Mouse (Mus musculus) brain, adult 2 months (tissue): Measurements from ENCODE around the gene Brinp3.
A peak's percentile ranks its signal among the peaks of the same experiment; 100 is the strongest.

Source experiments
- DNase-seq: peaks from one replicate; pipeline ENCODE4 v3.0.0; 2011; ENCODE audit warnings: low read depth, low spot score

Brinp3 gene

DNA sequence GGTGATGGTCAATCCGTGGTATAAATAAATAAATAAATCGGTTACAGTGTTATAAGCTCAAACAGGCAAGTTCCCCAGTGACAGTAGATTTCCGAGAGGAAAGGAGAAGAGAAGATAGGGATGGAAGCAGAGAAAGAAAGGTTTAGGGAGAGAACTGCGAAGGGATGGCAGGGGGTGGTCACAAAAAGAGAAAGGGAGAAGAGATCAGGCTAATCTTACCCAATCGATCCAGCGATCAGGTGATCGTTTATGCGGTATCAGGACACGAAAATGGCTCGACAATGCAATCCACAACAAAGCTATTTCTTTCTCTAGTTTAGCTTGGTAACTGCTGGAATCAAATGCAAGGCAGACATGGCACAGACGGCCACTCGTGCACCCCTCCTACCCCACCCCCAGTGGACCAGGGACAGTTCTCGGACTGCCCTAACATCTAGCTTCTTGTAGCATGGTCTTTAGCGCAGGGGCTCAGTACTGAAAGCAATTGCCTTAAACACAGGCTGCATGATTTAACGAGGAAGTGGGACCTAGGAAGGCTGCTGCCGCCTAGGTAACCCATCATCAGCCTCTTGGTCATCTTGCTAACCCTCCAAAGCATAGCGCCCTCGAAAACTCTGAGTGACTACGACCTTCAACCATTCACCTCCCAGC, at the start of gene Brinp3:
Gene Brinp3 (plus strand): TSS at position 80 of the 651 bp plus-strand sequence.
- peak; percentile 65 for DNase-seq

DNA sequence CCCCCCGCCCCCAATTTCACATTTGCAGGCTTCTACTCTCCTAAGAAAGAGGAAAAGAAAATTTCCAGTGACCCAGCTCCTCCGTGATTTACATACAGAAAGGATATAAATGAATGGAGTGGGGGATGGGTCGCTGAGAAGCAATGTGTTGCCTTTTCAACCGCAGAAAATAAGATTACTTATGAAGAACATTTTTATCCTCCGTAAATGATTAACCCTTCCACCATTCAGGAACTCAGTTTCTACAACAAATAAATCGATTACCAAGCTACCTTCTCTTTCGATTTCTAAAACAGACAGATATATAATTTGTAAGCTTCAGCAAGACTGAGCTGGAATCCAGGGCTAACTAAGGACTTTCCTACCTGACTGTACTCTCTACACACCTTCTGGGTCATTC, 339 bp upstream of the Brinp3 start:
- peak; percentile 81 for DNase-seq

DNA sequence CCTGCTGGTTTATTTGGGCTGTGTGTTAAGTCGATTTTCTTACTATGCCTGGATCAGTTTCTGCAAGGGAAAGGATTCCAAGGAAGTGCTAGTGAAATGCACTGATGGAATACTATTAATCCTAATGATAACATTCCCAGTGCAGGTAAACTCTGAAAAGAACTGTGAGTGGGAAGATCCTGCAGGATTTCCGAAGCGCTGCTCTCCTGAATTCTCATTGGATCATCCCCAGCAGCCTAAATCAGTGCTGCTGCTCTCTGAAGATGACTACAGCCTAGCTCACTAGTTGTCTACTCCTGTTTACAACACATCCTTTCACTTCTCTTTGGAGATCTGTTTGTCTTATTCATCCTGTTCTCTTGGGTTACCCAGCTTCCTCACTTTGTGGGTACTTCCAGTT, 826 bp downstream of the Brinp3 start:
- peak; percentile 88 for DNase-seq

DNA sequence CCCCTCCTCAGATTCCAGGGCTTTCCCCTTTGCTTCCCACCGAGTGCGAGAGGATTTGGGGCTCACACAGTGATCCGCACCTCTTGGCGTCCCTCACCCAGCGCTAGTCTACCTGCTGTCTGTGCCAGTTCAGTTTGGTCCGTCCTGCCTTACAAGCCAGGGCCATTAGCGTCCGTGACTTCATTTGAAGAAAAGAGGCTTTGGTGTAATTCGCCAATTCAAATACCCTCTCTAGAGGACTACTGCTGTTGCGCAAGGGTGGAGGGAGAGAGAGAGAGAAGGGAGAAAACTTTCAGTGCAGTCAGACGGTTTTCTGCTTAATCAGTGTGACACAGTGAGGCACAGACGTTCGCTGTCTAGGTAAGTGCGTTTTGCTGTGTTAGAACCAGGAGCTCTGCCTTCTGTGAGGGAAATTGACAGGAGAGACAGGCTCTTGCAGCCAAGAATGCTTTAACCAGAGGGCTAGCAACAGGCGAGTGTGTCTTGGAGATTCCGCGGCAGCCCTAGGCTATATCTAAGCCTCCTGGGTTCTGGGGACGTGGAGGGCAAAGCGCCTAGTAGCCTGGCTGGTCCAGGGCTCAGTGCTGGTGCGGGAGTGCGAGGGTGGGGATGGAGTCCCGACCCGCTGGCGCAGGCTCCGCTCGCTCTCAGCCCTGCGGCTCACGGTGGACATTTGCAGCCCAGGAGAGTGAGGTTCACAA, 3.0 kb downstream of the Brinp3 start:
- DNase-seq, result peak; percentile 83

DNA sequence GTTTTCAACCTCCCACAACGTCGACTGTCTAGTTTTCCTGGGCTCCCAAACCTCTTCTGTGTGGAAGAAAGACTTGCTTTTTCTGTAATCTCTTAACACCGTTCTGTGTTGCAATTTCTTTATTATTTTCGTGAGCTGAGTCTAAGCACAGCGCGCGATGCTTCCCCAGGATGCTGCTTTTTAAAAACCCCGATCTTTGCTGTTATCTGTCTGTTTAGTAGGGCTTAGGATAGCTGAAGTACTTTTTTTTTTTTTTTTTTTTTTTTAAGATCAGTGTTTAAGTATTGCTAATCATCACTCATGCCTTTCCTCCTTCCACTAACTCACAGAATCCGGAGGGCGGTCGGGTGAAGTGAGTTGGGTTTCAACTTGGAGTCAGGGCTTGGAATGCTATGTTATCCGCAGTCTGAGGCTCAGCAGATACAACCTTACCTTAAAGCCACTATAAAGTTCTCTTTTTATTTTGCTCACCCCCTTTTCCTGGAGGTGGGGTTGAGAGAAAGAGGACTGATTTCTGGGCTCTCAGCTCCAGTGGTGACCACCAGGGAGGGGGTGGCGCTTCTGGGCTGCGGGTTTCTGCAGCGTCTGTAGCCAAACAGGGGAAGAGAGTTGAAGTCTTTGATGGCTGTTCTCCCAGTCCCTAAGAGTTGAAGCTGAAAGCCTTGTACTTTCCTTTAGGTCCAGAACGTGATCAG, 3.7 kb downstream of the Brinp3 start:
- DNase-seq, result peak; percentile 77

DNA sequence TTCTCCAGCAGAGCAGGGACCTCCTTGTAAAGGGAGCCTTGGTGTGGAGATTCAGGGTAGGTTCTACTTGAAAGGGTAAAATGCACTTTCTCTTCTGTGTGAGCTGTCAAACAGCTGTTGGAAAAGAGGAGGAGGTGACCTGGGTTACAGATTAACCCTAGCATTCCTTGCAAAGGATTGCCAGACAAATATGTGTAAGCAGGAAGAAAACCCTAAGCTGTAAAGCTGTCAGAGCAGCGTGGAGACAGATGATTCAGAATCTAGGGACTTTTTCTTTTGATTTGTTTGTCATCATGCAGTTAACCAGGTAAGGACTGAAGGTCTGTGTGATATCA, 4.2 kb downstream of the Brinp3 start:
- no peak for DNase-seq

DNA sequence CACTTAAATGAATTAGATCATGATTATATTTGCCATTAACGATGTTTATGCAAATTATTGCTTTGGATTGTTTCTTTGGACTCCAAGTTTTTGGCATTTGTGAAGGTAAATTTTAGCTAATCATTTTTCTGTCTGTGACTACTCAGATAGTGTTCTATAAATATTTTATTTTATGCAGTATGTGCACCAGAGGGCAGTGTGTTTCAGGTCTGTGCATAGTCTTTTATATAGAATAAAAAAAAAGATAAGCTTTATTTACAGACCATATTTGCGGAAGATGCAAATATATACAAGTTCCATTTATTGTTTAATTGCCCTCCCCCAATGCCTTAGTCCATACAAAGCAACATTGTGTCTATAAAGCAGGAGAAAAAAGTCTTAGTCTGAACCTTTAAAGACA, 20.8 kb downstream of the Brinp3 start:
- DNase-seq, result no peak

DNA sequence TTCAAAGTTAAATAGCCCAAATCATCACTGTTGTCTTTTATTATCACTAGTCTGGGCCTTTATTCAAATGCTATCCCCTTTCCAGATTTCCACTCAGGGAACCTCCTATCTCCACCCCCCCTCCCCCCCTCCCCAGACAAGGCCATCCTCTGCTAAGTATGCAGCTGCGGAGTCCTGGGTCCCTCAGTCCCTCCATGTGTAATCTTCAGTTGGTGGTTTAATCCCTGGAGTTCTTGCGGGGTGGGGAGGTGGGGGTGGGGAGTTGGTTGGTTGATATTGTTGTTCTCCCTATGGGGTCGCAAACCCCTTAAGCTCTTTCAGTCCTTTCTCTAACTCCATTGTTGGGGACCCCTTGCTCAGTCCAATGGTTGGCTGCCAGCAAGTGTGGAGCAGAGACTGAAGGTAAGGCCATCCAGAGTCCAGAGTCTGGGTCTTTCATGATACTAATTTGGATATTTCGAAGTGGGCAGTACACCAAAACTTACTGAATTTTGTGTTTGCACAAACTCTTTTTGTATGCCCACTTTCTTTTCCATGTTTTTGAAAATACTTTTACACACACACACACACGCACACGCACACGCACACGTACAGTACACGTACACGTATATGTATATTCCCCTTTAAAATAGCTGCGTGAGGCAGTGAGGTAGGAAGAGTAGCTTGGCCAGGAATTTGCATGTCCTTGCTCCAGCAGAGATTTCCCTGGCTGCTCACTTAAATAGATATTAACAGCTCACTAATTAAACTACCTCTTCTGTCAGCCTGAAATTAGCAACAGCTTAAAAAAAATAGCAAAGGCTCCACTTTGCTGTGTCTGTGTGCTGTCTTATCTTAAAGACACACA, 29.4 kb downstream of the Brinp3 start:
- DNase-seq, result peak; percentile 39

DNA sequence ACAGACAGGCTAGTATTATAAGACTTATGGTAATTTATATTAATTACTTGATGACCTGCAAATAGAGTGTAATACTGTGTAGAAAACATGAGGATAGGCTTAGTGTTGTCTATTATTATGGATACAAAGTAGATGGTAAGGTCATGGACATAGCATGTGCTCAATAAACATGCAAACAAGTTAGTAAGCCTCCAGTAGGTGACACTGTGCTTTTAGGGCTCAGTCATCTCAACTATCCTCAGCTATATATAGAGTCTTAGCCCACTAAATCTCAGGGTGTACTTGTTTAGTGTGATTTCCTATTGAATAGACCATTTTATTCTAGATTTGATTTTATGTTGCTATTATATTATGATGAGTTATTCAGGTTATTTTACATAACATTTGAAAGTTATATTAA, 34.0 kb downstream of the Brinp3 start:
- no peak for DNase-seq

DNA sequence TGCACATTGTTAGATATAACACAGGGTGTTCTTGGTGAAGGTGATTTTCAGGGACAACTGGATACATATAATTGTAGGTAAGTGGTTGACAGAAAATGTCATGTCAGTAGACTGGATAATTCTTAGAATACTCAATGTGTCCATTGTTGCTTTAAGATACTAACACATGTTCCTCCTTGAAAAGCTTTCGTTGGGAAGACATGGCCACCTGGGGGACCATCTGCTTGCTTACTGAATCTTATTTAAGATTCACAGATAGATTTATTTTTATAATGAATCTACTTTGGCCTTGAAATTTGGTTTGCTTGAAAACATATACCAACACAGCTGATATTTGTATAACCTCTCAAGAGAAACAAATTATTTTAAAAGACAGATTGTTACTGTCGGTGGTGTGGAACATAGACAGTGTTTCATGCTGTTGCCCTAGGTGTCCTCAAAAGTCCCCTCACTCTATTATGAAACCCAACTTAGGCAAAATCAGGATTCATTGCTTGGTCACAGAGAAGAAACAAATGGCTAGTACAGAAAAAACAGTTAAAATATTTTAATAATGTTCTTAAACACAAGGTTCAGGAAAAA, 52.4 kb downstream of the Brinp3 start:
- peak; percentile 74 for DNase-seq

DNA sequence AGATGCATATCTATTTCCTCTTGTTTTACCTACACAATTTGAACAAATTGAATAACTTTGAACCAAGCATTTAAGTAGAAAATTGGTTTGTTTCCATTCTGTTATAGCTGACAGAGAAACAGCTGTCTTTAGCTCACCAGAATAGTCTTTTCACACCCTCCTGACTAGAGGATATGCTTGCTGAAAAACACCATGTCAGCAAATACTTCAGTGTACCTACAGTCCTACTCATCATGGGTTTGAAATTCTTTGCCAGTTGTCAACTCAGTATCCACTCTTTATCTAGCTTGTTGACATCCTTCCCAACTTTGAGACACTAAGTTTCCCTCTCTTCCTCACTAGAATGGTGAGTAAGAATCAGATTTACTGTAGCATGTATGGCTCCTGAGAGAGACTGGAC, 62.4 kb downstream of the Brinp3 start:
- DNase-seq, result peak; percentile 10

DNA sequence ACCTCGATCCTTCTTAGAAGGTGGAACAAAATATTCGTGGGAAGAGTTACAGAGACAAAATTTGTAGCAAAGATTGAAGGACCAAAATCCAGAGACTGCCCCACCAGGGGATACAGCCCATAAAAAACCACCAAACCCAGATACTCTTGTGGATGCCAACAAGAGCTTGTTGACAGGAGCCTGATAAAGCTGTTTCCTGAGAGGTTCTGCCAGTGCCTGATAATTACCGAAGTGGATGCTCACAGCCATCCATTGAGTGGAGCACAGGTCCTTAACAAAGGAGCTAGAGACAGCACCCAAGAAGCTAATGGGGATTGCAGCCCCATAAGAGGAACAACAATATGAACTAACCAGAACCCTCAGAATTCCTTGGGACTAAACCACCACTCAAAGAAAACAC, 67.6 kb downstream of the Brinp3 start:
- DNase-seq, result no peak

DNA sequence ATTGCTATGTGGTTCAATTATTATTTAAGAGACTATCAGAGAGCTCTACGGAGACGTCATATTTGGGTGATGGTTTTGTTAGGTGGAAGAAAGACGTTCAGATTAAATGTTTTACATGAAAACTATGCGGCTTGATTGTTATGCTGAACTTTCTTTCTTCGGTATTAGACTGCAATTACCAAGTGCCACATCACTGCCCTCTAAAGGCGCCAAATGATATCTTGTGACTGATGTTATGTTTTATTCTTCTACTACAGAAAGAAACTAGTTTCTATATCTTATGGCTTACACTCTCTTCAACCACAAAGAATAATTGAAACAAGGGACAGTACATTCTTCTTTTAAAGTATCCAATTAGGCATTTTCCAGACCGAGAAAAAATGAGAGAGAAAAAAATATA, 89.6 kb downstream of the Brinp3 start:
- DNase-seq, result peak; percentile 25

DNA sequence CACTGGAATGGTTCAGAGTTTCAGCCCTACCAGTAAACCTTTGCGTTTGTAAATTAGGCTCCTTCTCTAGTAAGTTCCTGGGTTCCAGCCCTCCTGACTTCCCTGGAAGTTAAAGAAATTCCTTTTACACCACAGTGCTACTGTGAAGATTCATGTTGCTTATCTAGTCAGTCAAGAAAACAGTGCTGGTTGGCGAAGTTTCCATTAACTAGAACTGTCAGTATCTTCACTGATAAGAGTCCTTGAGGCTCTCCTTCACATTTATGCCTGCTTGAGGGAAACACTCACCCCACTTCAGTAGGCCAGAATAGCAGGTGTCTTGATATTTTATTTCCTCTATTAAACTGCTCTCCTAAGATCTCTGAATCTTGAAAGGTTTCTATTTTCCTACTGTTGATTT, 138.3 kb downstream of the Brinp3 start:
- no peak for DNase-seq

DNA sequence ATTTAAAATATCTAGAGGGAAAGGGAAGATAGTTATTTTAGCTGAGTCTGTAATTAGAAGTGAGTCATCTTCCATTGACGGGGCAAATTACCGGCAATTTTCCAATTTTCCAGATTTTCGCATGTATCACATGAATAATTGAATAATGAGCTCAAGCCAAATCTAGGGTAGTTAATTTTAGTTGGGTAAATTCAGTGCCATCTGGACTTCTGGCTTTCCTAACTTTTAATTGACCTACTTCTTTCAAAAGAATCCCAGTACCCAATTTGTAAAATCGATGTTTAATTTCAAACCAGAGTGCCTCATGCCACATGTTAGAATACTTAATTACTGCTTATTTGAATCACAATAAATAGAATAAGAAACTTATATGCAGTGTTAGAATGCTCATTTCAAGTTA, 162.7 kb downstream of the Brinp3 start:
- peak; percentile 86 for DNase-seq

DNA sequence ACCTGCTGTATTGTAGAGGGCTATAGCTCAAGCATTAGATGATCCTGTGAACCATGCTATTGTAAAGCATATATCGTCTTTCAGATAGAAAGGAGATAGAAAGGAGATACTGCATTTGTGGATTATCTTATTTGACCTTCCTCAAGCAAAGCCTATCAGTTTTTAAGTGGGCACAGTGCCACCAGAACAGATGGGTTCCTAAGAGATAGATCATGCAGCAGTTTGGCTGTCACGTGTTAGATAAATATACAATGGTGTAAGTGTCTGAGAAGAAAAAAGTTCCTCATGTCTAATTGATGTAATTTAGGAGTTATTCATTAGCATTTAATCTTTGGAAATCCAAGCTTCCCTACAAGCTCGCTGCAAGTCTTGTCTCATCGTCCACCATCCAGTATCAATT, 206.2 kb downstream of the Brinp3 start:
- peak; percentile 38 for DNase-seq

DNA sequence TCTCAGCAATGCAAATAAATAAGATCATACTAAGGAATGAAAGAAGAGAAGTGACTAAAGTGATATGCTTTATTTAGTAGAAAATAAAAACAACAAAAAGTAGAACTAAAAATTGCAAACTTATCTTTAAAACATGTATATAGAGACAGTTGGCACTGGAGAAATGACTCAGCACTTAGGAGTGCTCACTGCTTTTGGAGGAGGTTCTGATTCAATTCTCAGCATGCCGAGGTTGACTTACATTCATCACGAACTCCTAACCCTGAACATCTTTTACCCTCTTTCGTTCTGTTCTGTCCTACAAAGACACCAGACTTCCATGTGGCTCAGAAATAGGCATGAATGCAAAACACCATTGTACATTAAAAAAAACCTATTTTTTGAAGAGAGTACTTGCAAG, 225.0 kb downstream of the Brinp3 start:
- DNase-seq, result peak; percentile 63

DNA sequence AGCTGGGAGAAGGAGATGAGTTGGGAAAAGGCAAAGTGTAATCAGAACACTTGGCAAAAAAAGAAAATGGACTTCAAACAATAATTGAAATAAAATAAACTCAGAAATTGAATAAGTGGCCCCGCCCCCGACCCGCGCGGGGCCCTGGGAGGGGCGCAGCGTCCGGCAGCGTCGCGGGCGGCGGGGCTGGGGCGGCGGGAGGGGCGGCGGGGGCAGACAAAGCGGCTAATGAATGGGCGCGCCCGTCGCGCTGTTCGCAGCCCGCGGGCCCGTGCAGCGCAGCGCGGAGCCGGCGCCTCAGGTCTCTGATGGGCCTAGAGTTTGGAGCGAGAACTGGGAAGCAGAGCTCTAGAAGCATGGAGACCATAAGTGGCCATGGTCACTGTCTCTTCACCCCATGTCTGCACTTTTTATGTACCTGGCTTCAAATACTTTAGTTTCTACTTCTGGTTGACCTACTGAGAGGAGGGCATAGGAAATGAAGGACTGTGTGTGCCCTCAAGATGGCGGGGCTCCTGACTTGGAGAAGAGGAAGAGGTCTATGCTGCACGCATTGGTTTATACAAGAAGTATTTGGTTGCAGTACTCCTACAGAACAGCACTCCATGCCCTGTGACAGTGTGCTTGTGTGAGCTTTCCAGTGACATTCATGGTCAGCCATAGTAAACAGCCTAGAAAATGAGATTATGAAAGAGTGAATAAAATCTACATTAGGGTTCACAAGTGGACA, 230.4 kb downstream of the Brinp3 start:
- peak; percentile 6 for DNase-seq

DNA sequence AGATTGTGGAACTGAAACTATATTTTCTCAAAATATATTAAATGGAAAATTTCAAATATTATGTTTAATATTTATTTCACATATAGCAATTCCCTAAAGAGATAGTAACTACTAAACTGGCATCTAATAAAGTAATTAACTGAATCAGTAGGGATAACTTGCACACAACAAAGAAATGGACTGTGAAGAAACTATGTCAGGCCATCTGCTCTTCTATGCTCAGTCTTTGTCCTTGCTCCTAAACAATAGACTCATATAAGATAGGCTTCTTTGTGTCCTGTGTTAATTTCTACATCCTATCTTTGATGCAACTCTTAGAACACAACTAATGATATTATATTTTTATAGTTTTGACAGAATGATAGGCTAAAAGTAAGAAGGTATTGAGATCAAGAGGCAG, 256.5 kb downstream of the Brinp3 start:
- DNase-seq, result no peak

DNA sequence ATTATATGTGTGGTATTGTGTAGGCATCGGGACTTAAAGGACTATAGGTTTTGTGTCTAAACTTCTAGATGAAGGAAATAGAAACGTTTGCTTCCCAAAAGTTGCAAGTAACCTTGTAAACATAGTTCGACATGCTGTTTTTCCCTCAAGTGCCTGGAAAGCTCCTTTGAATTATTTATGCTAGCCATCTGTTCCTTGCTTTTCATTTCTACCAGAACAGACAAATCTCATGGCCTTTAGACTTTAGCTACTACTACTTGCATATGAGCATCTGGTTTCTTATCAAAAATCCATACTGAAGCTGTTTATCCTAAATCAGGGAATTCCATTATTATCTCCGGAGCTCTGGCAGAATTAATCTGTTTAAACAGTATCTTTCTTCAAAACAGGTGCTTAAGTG, 288.7 kb downstream of the Brinp3 start:
- peak; percentile 30 for DNase-seq

DNA sequence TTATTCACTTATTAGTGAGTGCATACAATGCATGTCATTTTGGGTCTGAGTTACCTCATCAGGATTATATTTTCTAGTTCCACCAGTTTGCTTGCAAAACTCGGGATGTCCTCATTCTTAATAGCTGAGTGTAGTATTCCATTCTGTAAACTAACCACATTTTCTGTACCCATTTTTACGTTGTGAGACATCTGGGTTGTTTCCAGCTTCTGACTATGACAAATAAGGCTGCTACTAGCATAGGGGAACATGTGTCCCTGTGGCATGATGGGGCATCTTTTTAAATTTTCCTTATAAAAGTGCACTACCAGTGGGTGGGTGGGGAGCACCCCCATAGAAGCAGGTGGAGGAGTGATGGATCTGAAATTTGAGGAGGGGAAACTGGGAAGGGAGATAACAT, 292.7 kb downstream of the Brinp3 start:
- no peak for DNase-seq
